Comparison of ENCODE assay signal across 9 mouse cellular contexts in genomic region chr2:156839319-156840191, GRCm38 (mm10). TPM values are rescaled to one million over a fixed set of nuclear protein-coding genes. Genes with fewer than 3 reads are reported as not detected.
DNase-seq lines count a peak whose midpoint lies in the region; ATAC-seq and TF ChIP-seq lines count a peak whose summit lies in the region.
"Had no signal": no experiment of that assay in that cellular context is flagged by ENCODE, and none has a peak within 500 bp of the region (broad histone marks: within the 10 kb centered on the region; RNA-seq: fewer than 3 reads in every experiment).

Gene Tgif2, plus strand, starts transcription at chr2:156840007.

- TF ChIP-seq POLR2A in ES-Bruce4 (IDR thresholded peaks at IDR 0.05; ENCODE audit: insufficient read depth, low read length) = no peak

- no peak for TF ChIP-seq CTCF in ES-Bruce4 (IDR thresholded peaks at IDR 0.05; ENCODE audit: low read depth, low read length)
- TF ChIP-seq CTCF in liver, embryonic 14.5 days (IDR thresholded peaks at IDR 0.05; ENCODE audit: low read depth) = no peak

- H3K27me3 ChIP-seq in ES-Bruce4 (ENCODE audit: control insufficient read depth, insufficient read depth, low read length, poor library complexity, severe bottlenecking) = no peaks in the 10 kb centered on the region
- no peaks in the 10 kb centered on the region for H3K27me3 ChIP-seq in liver, embryonic 14.5 days (ENCODE audit: control insufficient read depth, insufficient read depth, low read length)
- no peaks in the 10 kb centered on the region for H3K27me3 ChIP-seq in neural tube, embryonic 11.5 days (ENCODE audit: control insufficient read depth, insufficient read depth, low read length)

- H3K4me2 ChIP-seq in liver, embryonic 14.5 days (ENCODE audit: low read depth) = peak within 1 kb of the TSS; percentile 86
- peak within 1 kb of the TSS; percentile 85 for H3K4me2 ChIP-seq in neural tube, embryonic 11.5 days (ENCODE audit: low read depth)

- peaks cover 16% of the 10 kb centered on the region for H3K36me3 ChIP-seq in ES-Bruce4 (ENCODE audit: control insufficient read depth, insufficient read depth, low read length, poor library complexity, severe bottlenecking)
- H3K36me3 ChIP-seq in liver, embryonic 14.5 days (replicated peaks; ENCODE audit: control insufficient read depth, insufficient read depth, low read depth) = no peaks in the 10 kb centered on the region
- H3K36me3 ChIP-seq in neural tube, embryonic 11.5 days (ENCODE audit: control insufficient read depth, insufficient read depth, low read length) = peaks cover 3% of the 10 kb centered on the region; the same call in 1 of the 2 replicates

- no peaks in the 10 kb centered on the region for H3K9me3 ChIP-seq in ES-Bruce4 (replicated peaks; ENCODE audit: control insufficient read depth, insufficient read depth, low read length, poor library complexity, severe bottlenecking)
- H3K9me3 ChIP-seq in liver, embryonic 14.5 days (ENCODE audit: control insufficient read depth, low read length) = no peaks in the 10 kb centered on the region
- no peaks in the 10 kb centered on the region for H3K9me3 ChIP-seq in neural tube, embryonic 11.5 days (ENCODE audit: control insufficient read depth, low read length)

- peak within 1 kb of the TSS; percentile 90 for H3K9ac ChIP-seq in ES-Bruce4 (ENCODE audit: low read depth, poor library complexity, severe bottlenecking)
- H3K9ac ChIP-seq in liver, embryonic 14.5 days (replicated peaks) = peak within 1 kb of the TSS; percentile 65
- H3K9ac ChIP-seq in neural tube, embryonic 11.5 days (ENCODE audit: low read length) = peak within 1 kb of the TSS; percentile 92

- peak; percentile 85 for DNase-seq in adrenal gland, postnatal 14 days
- DNase-seq in forelimb bud, embryonic 11.5 days (ENCODE audit: low read depth, low spot score) = peak; percentile 97
- peak; percentile 78 for DNase-seq in hindlimb bud, embryonic 11.5 days (ENCODE audit: extremely low spot score, low read depth, low spot score)
- DNase-seq in liver, embryonic 14.5 days (ENCODE audit: low read depth in 3 of 3, low spot score in 3 of 3) = peak in 1 of 3 experiments; percentile 58
- peak; percentile 97 for DNase-seq in neural tube, embryonic 11.5 days (ENCODE audit: low spot score)
- peak; percentile 85 to 87 for DNase-seq in thymus, postnatal 10 days (ENCODE audit: low spot score in 2 of 2)

- 2% methylated on average over 60 of the region's 61 CpGs for WGBS in liver, embryonic 14.5 days (ENCODE audit: insufficient replicate concordance)
- WGBS in neural tube, embryonic 11.5 days = under 1% methylated on average over 61 of the region's 61 CpGs

- ATAC-seq in liver, embryonic 14.5 days (ENCODE audit: insufficient read depth) = peak; percentile 77
- peak; percentile 76 for ATAC-seq in neural tube, embryonic 11.5 days (ENCODE audit: insufficient read depth, low FRiP score, low TSS enrichment)
- ATAC-seq in monocyte, adult 5-6 weeks (replicated peaks; ENCODE audit: insufficient number of reproducible peaks, low FRiP score, low TSS enrichment, poor library complexity, severe bottlenecking) = no peak

- H3K27ac ChIP-seq in ES-Bruce4 (ENCODE audit: insufficient read depth, low read length) = peak within 1 kb of the TSS; percentile 64
- H3K27ac ChIP-seq in liver, embryonic 14.5 days = peak within 1 kb of the TSS; percentile 3; the same call in 1 of the 2 replicates
- H3K27ac ChIP-seq in neural tube, embryonic 11.5 days (ENCODE audit: low read depth, low read length) = peak within 1 kb of the TSS; percentile 91
- H3K27ac ChIP-seq: macrophage had no signal

- peak; percentile 72; the same call in 1 of the 2 replicates for TF ChIP-seq EP300 in ES-Bruce4 (IDR thresholded peaks at IDR 0.05; ENCODE audit: insufficient read depth, low read depth, low read length)
- TF ChIP-seq EP300 in liver, embryonic 14.5 days (IDR thresholded peaks at IDR 0.05; ENCODE audit: low read depth) = no peak

- H3K4me3 ChIP-seq in ES-Bruce4 (ENCODE audit: low read depth, low read length) = peak within 1 kb of the TSS; percentile 89
- H3K4me3 ChIP-seq in liver, embryonic 14.5 days (ENCODE audit: insufficient read depth in 1 of 2, low read depth in 2 of 2, low read length in 2 of 2) = peak within 1 kb of the TSS; percentile 54 to 69
- peak within 1 kb of the TSS; percentile 77 for H3K4me3 ChIP-seq in neural tube, embryonic 11.5 days (ENCODE audit: low read depth, low read length)

- H3K4me1 ChIP-seq in ES-Bruce4 (ENCODE audit: control insufficient read depth, insufficient read depth, low read length) = no peaks in the 10 kb centered on the region
- peaks cover 4 to 7% of the 10 kb centered on the region in 2 experiments; a peak in 3 of 4 replicates for H3K4me1 ChIP-seq in liver, embryonic 14.5 days (replicated peaks; ENCODE audit: control insufficient read depth in 2 of 2, insufficient read depth in 2 of 2, low read length in 1 of 2)
- H3K4me1 ChIP-seq in neural tube, embryonic 11.5 days (ENCODE audit: control insufficient read depth, insufficient read depth, low read length) = peaks cover 21% of the 10 kb centered on the region

RNA-seq across cellular contexts. Expression of gene Tgif2, which starts in this region (rescaled TPM):
- polyA plus RNA-seq in ES-Bruce4 (2011; ENCODE audit: insufficient read depth, insufficient read length, low read depth, missing spikeins) = 32.9 and 33.8 TPM in 2 replicates
- total RNA-seq in adrenal gland, postnatal 14 days (2021) = 6.9 and 7.7 TPM in 2 replicates
- 3.8 and 4.9 TPM in 2 replicates for polyA plus RNA-seq in liver, embryonic 14.5 days (2012; rRNA removed)
- 4.9 and 5.1 TPM in 2 replicates for polyA plus RNA-seq in liver, embryonic 14.5 days (2014; fragmentation: Nextera tagmentation; extraction: Ambion mirVana)
- 85.1 and 92.7 TPM in 2 replicates for polyA plus RNA-seq in neural tube, embryonic 11.5 days (2014; fragmentation: Nextera tagmentation; extraction: Ambion mirVana)
- total RNA-seq in monocyte, adult 5-6 weeks (2017) = 3.2 to 5.9 TPM (median 3.5 TPM) in 3 replicates

Comparison
In these comparisons a context has a peak if more than half of its experiments do, and no peak if none do; other contexts are left out.
1. H3K27ac ChIP-seq: peak in every context shown above with its lines; median percentile 91 in neural tube, embryonic 11.5 days; 64 in ES-Bruce4; 3 in liver, embryonic 14.5 days.